Mouse (Mus musculus) embryonic facial prominence, embryonic 11.5 days (tissue): ENCODE results near the gene Slc22a1. TPM values are rescaled to one million over a fixed set of nuclear protein-coding genes. Genes with fewer than 3 reads are reported as not detected.

ENCODE experiments used
- ATAC-seq: fragments of 200-750 bp; cut with Nextera tagmentation; replicated peaks from 2 replicates; pipeline ENCODE4 v1.8.0; 2017; ENCODE audit warnings: low read depth; ENCODE audit not compliant: insufficient number of reproducible peaks, low FRiP score, low TSS enrichment
- DNase-seq: peaks from one replicate; pipeline ENCODE4 v3.0.0-alpha.2; 2015; ENCODE audit warnings: low spot score
- H3K27ac ChIP-seq: fragments of 300-500 bp; sonication (generic); replicated peaks from 2 replicates; pipeline ENCODE4 v1.5.1; 2014; ENCODE audit warnings: mild to moderate bottlenecking, low read depth, low read length, control low read depth
- H3K27me3 ChIP-seq: fragments of 300-500 bp; sonication (generic); 2 replicates; pipeline ENCODE4 v1.6.1; 2014; ENCODE audit warnings: mild to moderate bottlenecking, low read length, moderate library complexity, mixed read lengths; ENCODE audit not compliant: control insufficient read depth, insufficient read depth
- H3K36me3 ChIP-seq: fragments of 300-500 bp; sonication (generic); replicated peaks from 2 replicates; pipeline ENCODE4 v1.6.1; 2014; ENCODE audit warnings: low read depth, mild to moderate bottlenecking, low read length, moderate library complexity, mixed read lengths; ENCODE audit not compliant: control insufficient read depth, insufficient read depth
- H3K4me1 ChIP-seq: fragments of 300-500 bp; sonication (generic); 2 replicates; pipeline ENCODE4 v1.6.1; 2014; ENCODE audit warnings: low read length, mixed read lengths; ENCODE audit not compliant: control insufficient read depth, insufficient read depth
- H3K4me2 ChIP-seq: fragments of 300-500 bp; sonication (generic); 2 replicates; pipeline ENCODE4 v1.6.1; 2014; ENCODE audit warnings: low read depth, mild to moderate bottlenecking, control low read depth, low read length, moderate library complexity
- H3K4me3 ChIP-seq: fragments of 300-500 bp; sonication (generic); 2 replicates; pipeline ENCODE4 v1.5.1; 2014; ENCODE audit warnings: low read depth, low read length, control low read depth
- H3K9ac ChIP-seq: fragments of 300-500 bp; sonication (generic); replicated peaks from 2 replicates; pipeline ENCODE4 v1.6.1; 2014; ENCODE audit warnings: mild to moderate bottlenecking, control low read depth, low read length
- H3K9me3 ChIP-seq: fragments of 300-500 bp; sonication (generic); replicated peaks from 2 replicates; pipeline ENCODE4 v1.6.1; 2016; ENCODE audit warnings: mild to moderate bottlenecking, low read length, inconsistent platforms, mixed read lengths; ENCODE audit not compliant: control insufficient read depth
- WGBS: fragments of 180-500 bp; shearing (Covaris S2); extraction: QIAGEN DNeasy Blood & Tissue Kit; methylation state at CpG from one replicate; pipeline ENCODE4 v1.1.7; 2014; 5-methylcytosine and 5-hydroxymethylcytosine counted together
- polyA plus RNA-seq: library from polyadenylated mRNA; unstranded; fragments of >200 nt; fragmentation: Nextera tagmentation; extraction: Ambion mirVana; gene quantifications from 2 replicates; pipeline ENCODE4 v1.2.1, GENCODE M21; 2014

The Slc22a1 gene
- polyA plus RNA-seq, 1 experiment from 2014 or later: not detected

DNA sequence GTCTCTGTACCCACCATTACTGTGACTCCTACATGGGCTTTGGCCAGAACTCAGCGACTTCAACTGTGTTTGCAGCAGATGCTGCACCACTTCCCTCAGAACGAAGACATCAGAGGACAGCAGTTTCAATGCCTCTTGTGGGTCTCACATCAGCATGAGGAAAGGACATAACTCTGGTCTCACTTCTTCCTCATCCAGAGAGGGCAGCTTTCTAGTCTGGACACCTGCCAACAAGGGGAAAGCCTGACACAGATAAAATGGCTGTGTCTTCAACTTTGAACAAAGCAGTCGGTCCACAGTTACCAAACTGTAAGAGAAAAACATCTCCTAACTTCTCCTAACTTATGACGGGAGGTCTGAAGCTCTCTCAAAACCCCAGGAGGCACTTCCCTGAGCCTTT lies 34.5 kb downstream of the Slc22a1 start:
- H3K27ac ChIP-seq: no peak overlapping the region
- 79% methylated on average over 4 of the region's 4 CpGs for WGBS
- H3K4me2 ChIP-seq: no peak overlapping the region
- H3K27me3 ChIP-seq: no peaks in the 10 kb centered on the region
- H3K4me3 ChIP-seq: no peak overlapping the region
- no peak for ATAC-seq
- no peak for DNase-seq
- no peaks in the 10 kb centered on the region for H3K36me3 ChIP-seq
- no peak overlapping the region for H3K9ac ChIP-seq
- no peaks in the 10 kb centered on the region for H3K9me3 ChIP-seq
- no peaks in the 10 kb centered on the region for H3K4me1 ChIP-seq

DNA sequence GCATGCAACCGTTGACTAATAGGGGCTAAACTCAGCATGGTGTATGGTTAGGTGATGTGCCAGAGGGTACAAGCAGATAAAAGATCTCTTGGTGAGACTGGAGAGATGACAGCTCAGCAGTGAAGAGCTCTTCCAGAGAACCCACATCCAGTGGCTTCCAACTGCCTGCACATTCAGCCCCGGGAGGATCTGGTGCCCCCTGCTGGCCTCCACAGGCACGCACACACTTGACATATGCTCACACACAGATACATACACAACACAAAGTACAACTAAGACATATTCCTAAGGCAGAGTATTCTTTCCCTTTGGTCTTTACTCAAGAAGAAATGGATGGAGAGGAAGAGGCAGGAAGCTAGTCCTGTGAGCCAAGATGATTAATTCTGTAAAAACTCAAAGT lies 36.0 kb downstream of the Slc22a1 start:
- Histone ChIP-seq H3K27ac (no peak overlapping the region), H3K4me3 (no peak overlapping the region), H3K36me3 (no peaks in the 10 kb centered on the region), H3K27me3 (no peaks in the 10 kb centered on the region), H3K4me1 (no peaks in the 10 kb centered on the region), H3K9ac (no peak overlapping the region), H3K9me3 (no peaks in the 10 kb centered on the region), H3K4me2 (no peak overlapping the region)
- no peak for DNase-seq
- no peak for ATAC-seq
- 91% methylated on average over 3 of the region's 3 CpGs for WGBS

DNA sequence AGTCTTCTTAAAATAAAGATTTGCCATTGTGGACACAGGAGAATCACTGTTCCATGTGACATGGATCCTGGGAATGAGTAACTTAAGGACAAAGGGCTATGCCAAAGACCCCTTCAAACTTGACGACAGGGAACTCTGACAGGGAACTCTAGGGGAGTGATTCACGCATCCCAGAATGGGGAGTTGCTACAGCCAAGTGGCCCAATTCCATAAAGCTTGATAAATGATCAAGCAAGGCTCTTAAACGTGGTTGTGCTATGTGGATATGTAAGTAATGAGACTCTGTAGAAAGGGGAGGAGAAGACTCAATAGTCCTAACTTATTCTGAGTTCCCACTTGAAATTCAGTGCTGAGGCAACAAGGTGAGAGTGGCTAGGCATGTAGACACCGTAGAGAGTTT lies 40.8 kb downstream of the Slc22a1 start:
- DNase-seq (no peak), ATAC-seq (no peak)
- H3K9ac ChIP-seq: no peak overlapping the region
- no peaks in the 10 kb centered on the region for H3K36me3 ChIP-seq
- no peaks in the 10 kb centered on the region; the same call in 1 of the 2 replicates for H3K27me3 ChIP-seq
- no peak overlapping the region for H3K27ac ChIP-seq
- H3K4me3 ChIP-seq: no peak overlapping the region
- H3K4me1 ChIP-seq: no peaks in the 10 kb centered on the region
- 77% methylated on average over 4 of the region's 4 CpGs for WGBS
- no peaks in the 10 kb centered on the region for H3K9me3 ChIP-seq
- no peak overlapping the region for H3K4me2 ChIP-seq

DNA sequence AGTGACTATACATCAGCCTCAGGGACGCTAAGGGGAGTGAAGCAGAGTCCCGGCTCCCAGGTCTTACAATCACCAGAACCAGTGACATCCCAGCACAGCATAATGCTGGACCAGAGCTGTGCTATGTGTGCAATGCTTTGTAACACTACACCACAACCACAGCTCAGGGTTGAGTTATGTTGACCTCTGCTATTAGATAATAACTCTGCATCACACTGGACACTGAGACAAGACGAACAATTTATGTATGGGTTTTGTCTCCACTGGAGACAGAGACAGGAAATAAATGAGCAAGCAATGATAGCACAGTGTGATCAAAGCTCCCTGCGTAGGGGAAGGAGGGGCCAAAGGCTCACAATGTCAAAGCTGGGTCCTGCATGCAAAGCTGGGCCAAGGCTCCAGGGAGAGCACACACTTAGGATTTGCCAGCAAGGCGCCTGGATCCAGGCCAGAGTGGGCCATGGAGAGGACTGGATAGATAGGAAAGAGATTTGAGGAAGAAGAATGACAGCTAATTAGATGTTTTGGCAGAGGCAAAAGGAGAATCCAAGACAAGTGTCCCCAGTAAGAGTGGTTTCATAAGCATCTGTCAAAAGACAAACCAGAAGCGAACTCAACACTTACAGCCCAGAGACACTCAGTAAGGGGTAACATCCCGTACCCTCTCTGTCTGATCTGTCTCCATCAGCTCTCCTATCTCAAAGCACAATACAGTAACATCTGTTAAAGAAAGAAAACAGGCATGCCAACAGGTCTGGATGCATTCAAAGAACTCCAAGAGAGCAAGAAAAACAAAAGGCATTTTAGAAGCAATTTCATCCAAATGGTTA lies 43.6 kb downstream of the Slc22a1 start:
- Histone ChIP-seq H3K36me3 (no peaks in the 10 kb centered on the region), H3K27me3 (no peaks in the 10 kb centered on the region; the same call in 1 of the 2 replicates), H3K4me1 (no peaks in the 10 kb centered on the region), H3K27ac (no peak overlapping the region), H3K9me3 (no peaks in the 10 kb centered on the region), H3K4me3 (no peak overlapping the region), H3K4me2 (no peak overlapping the region), H3K9ac (no peak overlapping the region)
- DNase-seq: peak; percentile 10
- 32% methylated on average over 7 of the region's 7 CpGs for WGBS
- no peak for ATAC-seq

DNA sequence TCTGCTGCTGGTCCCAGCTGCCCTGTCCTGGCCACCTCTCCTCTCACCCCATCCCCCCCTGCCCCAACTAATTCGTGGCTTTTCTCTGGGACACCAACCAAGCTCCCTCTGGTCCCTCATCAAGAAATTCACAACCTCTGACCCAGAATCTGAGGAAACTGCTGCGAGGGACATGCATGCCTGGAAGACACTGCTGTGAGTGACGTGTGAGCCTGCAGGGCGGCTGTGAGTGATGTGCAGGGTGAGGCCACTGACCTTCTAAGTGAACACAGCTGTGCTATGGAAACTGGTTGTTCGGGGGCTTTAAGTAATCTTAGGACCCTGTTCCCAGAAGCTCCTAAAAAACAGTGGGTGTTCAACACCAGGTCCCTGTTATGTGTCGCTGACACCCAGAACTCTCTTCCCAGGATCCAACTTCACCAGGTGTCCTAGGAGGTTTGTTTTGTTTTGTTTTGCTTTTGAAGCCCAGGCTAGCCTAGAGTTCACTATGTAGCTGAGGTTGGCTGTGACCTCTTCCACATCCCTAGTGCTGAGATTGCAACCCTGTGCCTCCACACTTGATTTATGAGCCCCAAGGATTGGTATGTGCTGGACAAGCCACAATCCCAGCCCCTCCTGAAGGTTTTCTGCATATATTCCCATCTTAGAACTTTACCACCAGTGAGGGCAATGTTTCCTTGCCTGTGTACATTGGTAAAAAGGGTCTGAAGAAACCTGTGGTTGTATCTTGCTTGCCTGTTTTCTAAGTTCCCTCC lies 44.5 kb downstream of the Slc22a1 start:
- Histone ChIP-seq H3K27ac (no peak overlapping the region), H3K27me3 (no peaks in the 10 kb centered on the region; the same call in 1 of the 2 replicates), H3K4me1 (no peaks in the 10 kb centered on the region), H3K4me3 (no peak overlapping the region), H3K9me3 (no peaks in the 10 kb centered on the region), H3K4me2 (no peak overlapping the region), H3K9ac (no peak overlapping the region), H3K36me3 (no peaks in the 10 kb centered on the region)
- no peak for ATAC-seq
- 16% methylated on average over 6 of the region's 6 CpGs for WGBS
- DNase-seq: peak; percentile 63

DNA sequence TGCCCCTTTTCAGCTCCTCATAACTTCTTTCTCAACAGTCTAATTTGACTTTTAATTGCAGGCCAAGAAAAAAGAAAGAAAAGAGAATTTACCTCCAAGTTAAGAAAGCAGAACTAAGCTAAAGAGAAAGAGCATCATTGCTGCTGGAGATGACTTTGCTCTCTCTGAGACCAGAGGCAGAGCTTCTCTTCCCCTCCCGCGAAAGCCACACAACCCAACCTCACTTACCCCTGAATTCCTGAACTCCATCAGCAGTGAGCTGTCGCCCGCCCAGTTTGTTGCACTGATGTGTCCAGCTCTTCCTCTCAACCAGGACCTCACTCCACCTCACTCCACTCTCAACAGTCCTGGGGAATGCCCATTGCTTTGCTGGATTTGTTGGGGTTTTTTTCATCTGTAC lies 47.6 kb downstream of the Slc22a1 start:
- Histone ChIP-seq H3K27ac (no peak overlapping the region), H3K4me2 (no peak overlapping the region), H3K36me3 (no peaks in the 10 kb centered on the region), H3K27me3 (no peaks in the 10 kb centered on the region; the same call in 1 of the 2 replicates), H3K9me3 (peaks cover 3% of the 10 kb centered on the region; the same call in 1 of the 2 replicates), H3K4me1 (no peaks in the 10 kb centered on the region), H3K9ac (no peak overlapping the region), H3K4me3 (no peak overlapping the region)
- no peak for DNase-seq
- 85% methylated on average over 4 of the region's 4 CpGs for WGBS
- no peak for ATAC-seq

DNA sequence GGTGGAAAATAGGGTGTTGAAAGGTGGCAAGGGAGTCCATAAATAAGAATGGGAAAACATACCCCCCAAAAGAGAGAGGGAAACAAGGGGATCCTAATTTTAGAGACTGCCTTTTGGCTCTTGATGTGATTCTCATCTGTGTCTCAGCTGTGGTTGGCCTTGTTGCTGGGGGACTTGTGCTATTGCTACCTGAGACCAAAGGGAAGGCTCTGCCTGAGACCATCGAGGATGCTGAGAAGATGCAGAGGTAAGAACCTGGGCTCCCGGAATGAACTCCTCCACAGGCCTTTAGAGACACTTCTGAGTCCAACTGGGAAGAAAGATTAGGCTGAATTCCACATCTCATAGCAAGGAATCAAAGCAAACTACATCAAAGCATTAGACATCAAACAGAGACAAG lies 56.0 kb downstream of the Slc22a1 start:
- 86% methylated on average over 2 of the region's 2 CpGs for WGBS
- no peak overlapping the region for H3K27ac ChIP-seq

DNA sequence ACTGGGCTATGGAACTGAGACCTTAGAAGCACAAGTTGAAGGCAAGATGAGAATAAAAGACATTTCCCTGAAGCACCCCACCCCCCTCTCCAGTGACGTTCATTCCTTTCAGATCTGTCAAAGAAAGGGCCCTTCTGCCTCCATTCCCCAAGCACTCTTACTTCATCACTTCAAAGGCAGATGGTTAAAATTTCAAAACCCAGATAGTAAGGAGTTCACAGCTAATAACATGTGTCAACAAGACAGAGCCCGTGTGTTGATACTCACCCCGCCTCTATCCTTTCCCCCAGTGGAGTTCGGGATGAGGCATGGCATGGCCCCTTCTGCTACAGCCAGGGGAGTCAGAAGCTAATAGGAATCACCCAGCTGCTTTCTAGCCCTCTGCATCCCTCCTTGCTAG lies 60.2 kb downstream of the Slc22a1 start:
- Histone ChIP-seq H3K4me2 (no peak overlapping the region), H3K36me3 (no peaks in the 10 kb centered on the region), H3K4me1 (no peaks in the 10 kb centered on the region), H3K9me3 (no peaks in the 10 kb centered on the region), H3K9ac (no peak overlapping the region), H3K4me3 (no peak overlapping the region), H3K27me3 (no peaks in the 10 kb centered on the region), H3K27ac (no peak overlapping the region)
- ATAC-seq (no peak), DNase-seq (no peak)
- whole genome bisulfite sequencing: 63% methylated on average over 4 of the region's 4 CpGs

More for the DNA sequence above, 56.0 kb downstream of the Slc22a1 start:
- Histone ChIP-seq H3K4me3 (no peak overlapping the region), H3K27me3 (no peaks in the 10 kb centered on the region), H3K9ac (no peak overlapping the region), H3K4me1 (no peaks in the 10 kb centered on the region), H3K9me3 (no peaks in the 10 kb centered on the region), H3K4me2 (no peak overlapping the region), H3K36me3 (no peaks in the 10 kb centered on the region)
- DNase-seq (no peak), ATAC-seq (no peak)
